Mouse (Mus musculus): ENCODE data around the gene Arntl. TPM values are rescaled to one million over a fixed set of nuclear protein-coding genes. Genes with fewer than 3 reads are reported as not detected.
A peak's percentile ranks its signal among the peaks of the same experiment; 100 is the strongest.

Arntl gene
- polyA plus RNA-seq, 1 experiment = 0.01 TPM

- no peaks in the 10 kb centered on the region for H3K9me3 ChIP-seq (ENCODE audit: control insufficient read depth, low read length)
- H3K4me1 ChIP-seq (ENCODE audit: control insufficient read depth) = peaks cover 46% of the 10 kb centered on the region
- H3K4me3 ChIP-seq (replicated peaks) = no peak overlapping the region
- H3K36me3 ChIP-seq (ENCODE audit: control insufficient read depth) = peaks cover 8% of the 10 kb centered on the region; the same call in 1 of the 2 replicates
- H3K27me3 ChIP-seq (ENCODE audit: control insufficient read depth) = no peaks in the 10 kb centered on the region
- TF ChIP-seq GATA1 (IDR thresholded peaks at IDR 0.05; ENCODE audit: low read length) (0 out of 2 replicates have a peak, but pooled peaks have one; percentile 13), TAL1 (IDR thresholded peaks at IDR 0.05; ENCODE audit: low read length) (0 out of 3 replicates have a peak, but pooled peaks have one; percentile 37)
These were observed 84.9 kb downstream of the Arntl start for GRCm38 (mm10) chr7:113292193-113292592.

GRCm38 (mm10) chr7:113294598-113294997 lies 87.3 kb downstream of the Arntl start:
- peaks cover 16% of the 10 kb centered on the region for H3K36me3 ChIP-seq (ENCODE audit: control insufficient read depth)
- H3K9me3 ChIP-seq (ENCODE audit: control insufficient read depth, low read length) = no peaks in the 10 kb centered on the region
- H3K4me3 ChIP-seq (replicated peaks) = peak overlapping the region; percentile 64
- no peak for TF ChIP-seq TAL1 (IDR thresholded peaks at IDR 0.05; ENCODE audit: low read length)
- TF ChIP-seq GATA1 (IDR thresholded peaks at IDR 0.05; ENCODE audit: low read length) = no peak
- H3K27me3 ChIP-seq (ENCODE audit: control insufficient read depth) = no peaks in the 10 kb centered on the region
- peaks cover 55% of the 10 kb centered on the region for H3K4me1 ChIP-seq (ENCODE audit: control insufficient read depth)

GRCm38 (mm10) chr7:113295077-113295890 lies 88.0 kb downstream of the Arntl start:
- H3K36me3 ChIP-seq (ENCODE audit: control insufficient read depth) = peaks cover 16% of the 10 kb centered on the region
- H3K4me1 ChIP-seq (ENCODE audit: control insufficient read depth) = peaks cover 55% of the 10 kb centered on the region
- no peaks in the 10 kb centered on the region for H3K9me3 ChIP-seq (ENCODE audit: control insufficient read depth, low read length)
- no peaks in the 10 kb centered on the region for H3K27me3 ChIP-seq (ENCODE audit: control insufficient read depth)
- no peak for TF ChIP-seq TAL1 (IDR thresholded peaks at IDR 0.05; ENCODE audit: low read length)
- no peak for TF ChIP-seq GATA1 (IDR thresholded peaks at IDR 0.05; ENCODE audit: low read length)
- peak overlapping the region; percentile 64 for H3K4me3 ChIP-seq (replicated peaks)

GRCm38 (mm10) chr7:113297813-113298212 lies 90.5 kb downstream of the Arntl start:
- Histone ChIP-seq H3K4me3 (replicated peaks) (no peak overlapping the region), H3K27me3 (ENCODE audit: control insufficient read depth) (no peaks in the 10 kb centered on the region), H3K36me3 (ENCODE audit: control insufficient read depth) (peaks cover 24% of the 10 kb centered on the region), H3K4me1 (ENCODE audit: control insufficient read depth) (peaks cover 46% of the 10 kb centered on the region), H3K9me3 (ENCODE audit: control insufficient read depth, low read length) (no peaks in the 10 kb centered on the region)
- TF ChIP-seq TAL1 (IDR thresholded peaks at IDR 0.05; ENCODE audit: low read length) (no peak), GATA1 (IDR thresholded peaks at IDR 0.05; ENCODE audit: low read length) (no peak)

GRCm38 (mm10) chr7:113310136-113310535 lies 102.9 kb downstream of the Arntl start:
- H3K9me3 ChIP-seq (ENCODE audit: control insufficient read depth, low read length) = no peaks in the 10 kb centered on the region
- no peaks in the 10 kb centered on the region for H3K27me3 ChIP-seq (ENCODE audit: control insufficient read depth)
- peaks cover 28% of the 10 kb centered on the region for H3K36me3 ChIP-seq (ENCODE audit: control insufficient read depth)
- H3K4me3 ChIP-seq (replicated peaks) = no peak overlapping the region
- no peak for TF ChIP-seq TAL1 (IDR thresholded peaks at IDR 0.05; ENCODE audit: low read length)
- no peaks in the 10 kb centered on the region for H3K4me1 ChIP-seq (ENCODE audit: control insufficient read depth)

GRCm38 (mm10) chr7:113311784-113312183 lies 104.5 kb downstream of the Arntl start:
- H3K27me3 ChIP-seq (ENCODE audit: control insufficient read depth) = no peaks in the 10 kb centered on the region
- no peaks in the 10 kb centered on the region for H3K4me1 ChIP-seq (ENCODE audit: control insufficient read depth)
- TF ChIP-seq TAL1 (IDR thresholded peaks at IDR 0.05; ENCODE audit: low read length) (no peak), GATA1 (IDR thresholded peaks at IDR 0.05; ENCODE audit: low read length) (no peak)
- no peaks in the 10 kb centered on the region for H3K9me3 ChIP-seq (ENCODE audit: control insufficient read depth, low read length)
- H3K4me3 ChIP-seq (replicated peaks) = no peak overlapping the region
- peaks cover 21% of the 10 kb centered on the region for H3K36me3 ChIP-seq (ENCODE audit: control insufficient read depth)

GRCm38 (mm10) chr7:113320128-113320527 lies 112.9 kb downstream of the Arntl start:
- no peak for TF ChIP-seq GATA1 (IDR thresholded peaks at IDR 0.05; ENCODE audit: low read length)
- TF ChIP-seq TAL1 (IDR thresholded peaks at IDR 0.05; ENCODE audit: low read length) = no peak
- Histone ChIP-seq H3K4me1 (ENCODE audit: control insufficient read depth) (no peaks in the 10 kb centered on the region), H3K36me3 (ENCODE audit: control insufficient read depth) (peaks cover 20% of the 10 kb centered on the region), H3K9me3 (ENCODE audit: control insufficient read depth, low read length) (no peaks in the 10 kb centered on the region), H3K4me3 (replicated peaks) (no peak overlapping the region), H3K27me3 (ENCODE audit: control insufficient read depth) (no peaks in the 10 kb centered on the region)

- no peak overlapping the region for H3K4me3 ChIP-seq (replicated peaks)
- H3K4me1 ChIP-seq (ENCODE audit: control insufficient read depth) = peaks cover 3% of the 10 kb centered on the region; the same call in 1 of the 2 replicates
- H3K27me3 ChIP-seq (ENCODE audit: control insufficient read depth) = no peaks in the 10 kb centered on the region
- no peaks in the 10 kb centered on the region for H3K9me3 ChIP-seq (ENCODE audit: control insufficient read depth, low read length)
- no peak for TF ChIP-seq GATA1 (IDR thresholded peaks at IDR 0.05; ENCODE audit: low read length)
- TF ChIP-seq TAL1 (IDR thresholded peaks at IDR 0.05; ENCODE audit: low read length) = no peak
- no peaks in the 10 kb centered on the region; the same call in none of the 2 replicates for H3K36me3 ChIP-seq (ENCODE audit: control insufficient read depth)
These were observed 126.8 kb downstream of the Arntl start for GRCm38 (mm10) chr7:113334036-113334435.

- Histone ChIP-seq H3K4me3 (replicated peaks) (no peak overlapping the region), H3K4me1 (ENCODE audit: control insufficient read depth) (peaks cover 3% of the 10 kb centered on the region; the same call in 1 of the 2 replicates), H3K36me3 (ENCODE audit: control insufficient read depth) (no peaks in the 10 kb centered on the region; the same call in none of the 2 replicates), H3K27me3 (ENCODE audit: control insufficient read depth) (no peaks in the 10 kb centered on the region), H3K9me3 (ENCODE audit: control insufficient read depth, low read length) (no peaks in the 10 kb centered on the region)
- no peak for TF ChIP-seq TAL1 (IDR thresholded peaks at IDR 0.05; ENCODE audit: low read length)
- no peak for TF ChIP-seq GATA1 (IDR thresholded peaks at IDR 0.05; ENCODE audit: low read length)
These were observed 128.0 kb downstream of the Arntl start for GRCm38 (mm10) chr7:113335250-113335649.
